Mouse (Mus musculus): ENCODE results near the gene Uxs1. TPM values are rescaled to one million over a fixed set of nuclear protein-coding genes. Genes with fewer than 3 reads are reported as not detected.

The Uxs1 gene
- 10 to 100 TPM; 18.7 to 19.6 TPM for total RNA-seq (2023)

DNA sequence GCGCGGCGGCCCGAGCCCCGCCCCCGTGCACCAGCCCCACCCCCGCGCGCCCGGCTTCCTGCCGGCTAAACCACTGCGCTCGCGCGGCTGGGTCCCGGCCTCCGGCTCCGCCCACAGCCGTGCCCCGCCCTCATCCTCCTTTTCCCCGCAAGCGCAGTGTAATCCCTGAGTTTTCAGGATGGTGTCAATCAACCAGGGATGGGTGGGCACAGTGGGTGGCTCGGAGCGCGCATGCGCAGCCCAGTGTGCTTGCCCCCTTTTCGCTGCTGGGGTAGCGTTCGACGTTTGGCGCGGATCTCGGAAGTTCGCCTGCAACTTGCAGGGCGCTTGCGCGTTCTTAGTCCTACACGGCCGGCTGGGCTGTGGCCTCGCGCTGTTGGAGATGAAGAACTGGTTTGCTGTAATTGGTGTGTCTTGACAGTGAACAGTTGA, at the start of gene Uxs1:
Gene Uxs1 (minus strand): TSS at position 38 of the 432 bp plus-strand sequence.

DNA sequence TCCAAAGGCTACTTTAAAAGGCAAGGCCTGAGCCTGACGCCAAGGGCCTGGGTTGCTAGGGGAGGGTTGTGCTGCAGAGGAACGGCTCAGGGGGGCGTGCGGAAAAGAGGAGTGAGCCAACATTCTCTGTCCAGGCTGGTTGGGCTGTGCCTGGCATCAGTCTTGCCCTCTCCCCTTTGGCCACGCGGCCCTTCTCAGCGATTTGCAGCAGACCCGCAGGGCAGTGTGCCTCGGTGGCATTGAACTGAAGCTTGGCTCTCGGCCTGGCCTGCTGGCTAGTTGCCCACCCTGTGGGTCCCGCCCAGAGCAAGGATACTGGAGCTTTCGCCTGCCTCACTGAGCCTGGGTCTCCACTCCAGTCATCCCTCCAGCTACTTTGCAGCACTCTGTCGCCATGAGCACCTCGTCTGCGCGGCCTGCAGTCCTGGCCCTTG, 97.1 kb downstream of the Uxs1 start, which contains the start of gene 1500015O10Rik:
Gene 1500015O10Rik (plus strand): TSS at position 112 of the 434 bp plus-strand sequence.

Other genes starting within 250 kb of the Uxs1 start
- not detected for gene 1500015O10Rik, start 97.2 kb downstream of the Uxs1 start, total RNA-seq (2023)
- 10 to 100 TPM; 40.3 to 41.0 TPM for gene Tpp2, start 105.8 kb upstream of the Uxs1 start, total RNA-seq (2023)
- not detected for gene Mettl21c, start 192.2 kb upstream of the Uxs1 start, total RNA-seq (2023)
- under 1 TPM in 1 of 2 experiments, not detected in 1; 0.13 TPM for gene Gm8251, start 234.1 kb upstream of the Uxs1 start, total RNA-seq (2023)

Measured in neutrophil, adult 83 days (primary cell).